Mouse (Mus musculus) lung, postnatal 0 days (tissue): ENCODE data around the gene Ddah1.

ENCODE experiments used
- CTCF ChIP-seq: IDR thresholded peaks from 2 replicates; pipeline ENCODE4 v1.5.1; 2016; ENCODE audit warnings: antibody characterized with exemption, mild to moderate bottlenecking
- EP300 ChIP-seq: IDR thresholded peaks from 2 replicates; pipeline ENCODE4 v1.6.1; 2016; ENCODE audit warnings: antibody characterized with exemption, mild to moderate bottlenecking, control low read depth

DNA sequence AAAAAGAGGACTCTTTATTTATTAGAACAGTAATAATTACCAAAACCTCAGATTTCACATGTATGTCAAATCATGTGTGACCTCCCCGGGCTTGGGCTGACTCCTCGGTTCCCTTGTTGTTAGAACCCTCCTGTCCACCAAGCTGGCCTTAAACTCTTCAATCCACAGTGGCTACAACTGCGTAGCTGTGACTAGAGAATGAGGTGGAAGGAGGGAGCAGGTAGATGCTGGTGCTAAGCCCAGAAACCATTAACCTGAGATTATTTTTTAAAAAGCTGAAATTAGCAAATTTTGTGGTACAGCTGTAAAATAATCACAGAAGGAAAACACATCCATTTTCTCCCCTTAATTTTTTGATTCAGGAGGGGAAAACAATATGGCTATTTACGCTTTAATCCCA lies 10.0 kb downstream of the Ddah1 start:
- TF ChIP-seq CTCF (no peak), EP300 (no peak)
